Mouse (Mus musculus) midbrain, embryonic 12.5 days (tissue): ENCODE results near the gene Tfdp2. TPM values are rescaled to one million over a fixed set of nuclear protein-coding genes. Genes with fewer than 3 reads are reported as not detected.

Experiments used
- ATAC-seq: fragments of 200-750 bp; cut with Nextera tagmentation; 2 replicates; pipeline ENCODE4 v1.8.0; 2017; ENCODE audit warnings: low read depth, moderate TSS enrichment, moderate library complexity; ENCODE audit not compliant: low FRiP score
- H3K27ac ChIP-seq: fragments of 300-500 bp; sonication (generic); replicated peaks from 2 replicates; pipeline ENCODE4 v1.5.1; 2016; ENCODE audit warnings: mild to moderate bottlenecking
- H3K27me3 ChIP-seq: fragments of 300-500 bp; sonication (generic); 2 replicates; pipeline ENCODE4 v1.6.1; 2016; ENCODE audit warnings: mild to moderate bottlenecking
- H3K36me3 ChIP-seq: fragments of 300-500 bp; sonication (generic); 2 replicates; pipeline ENCODE4 v1.6.1; 2016
- H3K4me1 ChIP-seq: fragments of 300-500 bp; sonication (generic); 2 replicates; pipeline ENCODE4 v1.6.1; 2016
- H3K4me2 ChIP-seq: fragments of 300-500 bp; sonication (generic); replicated peaks from 2 replicates; pipeline ENCODE4 v1.6.1; 2016; ENCODE audit warnings: mild to moderate bottlenecking, moderate library complexity
- H3K4me3 ChIP-seq: fragments of 300-500 bp; sonication (generic); 2 replicates; pipeline ENCODE4 v1.5.1; 2016; ENCODE audit warnings: mild to moderate bottlenecking
- H3K9ac ChIP-seq: fragments of 300-500 bp; sonication (generic); replicated peaks from 2 replicates; pipeline ENCODE4 v1.6.1; 2016; ENCODE audit warnings: mild to moderate bottlenecking, moderate library complexity
- H3K9me3 ChIP-seq: fragments of 300-500 bp; sonication (generic); 2 replicates; pipeline ENCODE4 v1.6.1; 2016; ENCODE audit warnings: mild to moderate bottlenecking
- WGBS: fragments of 180-500 bp; shearing (Covaris S2); methylation state at CpG from one replicate; pipeline ENCODE4 v1.1.7; 2016; 5-methylcytosine and 5-hydroxymethylcytosine counted together
- polyA plus RNA-seq: library from polyadenylated mRNA; unstranded; fragments of >200 nt; fragmentation: Nextera tagmentation; extraction: Ambion mirVana; gene quantifications from 2 replicates; pipeline ENCODE4 v1.2.1, GENCODE M21; 2016

Tfdp2 gene
- polyA plus RNA-seq, 1 experiment from 2014 or later = 124 TPM

DNA sequence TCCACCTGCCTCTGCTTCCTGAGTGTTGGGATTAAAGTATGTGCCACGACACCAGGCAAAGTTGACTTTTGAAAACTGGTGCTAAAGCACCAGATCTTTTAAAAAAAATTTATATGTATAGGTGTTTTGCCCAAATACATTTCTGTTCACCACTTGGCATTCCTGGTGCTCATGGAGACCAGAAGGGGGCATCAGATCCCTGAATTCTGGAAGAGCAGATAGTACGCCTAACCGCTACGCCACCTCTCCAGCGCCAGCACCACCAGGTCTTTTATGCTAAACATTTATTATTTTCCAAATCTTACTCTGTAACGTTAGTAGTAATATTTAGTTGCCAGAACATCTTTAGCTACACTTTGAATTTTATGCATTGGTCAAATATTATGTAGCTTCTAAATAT, 65.9 kb downstream of the Tfdp2 start:
- 95% methylated on average over 6 of the region's 6 CpGs for WGBS
- H3K27ac ChIP-seq = no peak overlapping the region
- peak overlapping the region; percentile 54 for H3K4me2 ChIP-seq
- H3K4me3 ChIP-seq = 0 out of 2 replicates have a peak overlapping the region, but pooled peaks have one; percentile 4
- H3K9ac ChIP-seq = no peak overlapping the region
- no peaks in the 10 kb centered on the region for H3K27me3 ChIP-seq
- H3K9me3 ChIP-seq = no peaks in the 10 kb centered on the region
- H3K36me3 ChIP-seq = no peaks in the 10 kb centered on the region
- no peak for ATAC-seq
- H3K4me1 ChIP-seq = peaks cover 11% of the 10 kb centered on the region

DNA sequence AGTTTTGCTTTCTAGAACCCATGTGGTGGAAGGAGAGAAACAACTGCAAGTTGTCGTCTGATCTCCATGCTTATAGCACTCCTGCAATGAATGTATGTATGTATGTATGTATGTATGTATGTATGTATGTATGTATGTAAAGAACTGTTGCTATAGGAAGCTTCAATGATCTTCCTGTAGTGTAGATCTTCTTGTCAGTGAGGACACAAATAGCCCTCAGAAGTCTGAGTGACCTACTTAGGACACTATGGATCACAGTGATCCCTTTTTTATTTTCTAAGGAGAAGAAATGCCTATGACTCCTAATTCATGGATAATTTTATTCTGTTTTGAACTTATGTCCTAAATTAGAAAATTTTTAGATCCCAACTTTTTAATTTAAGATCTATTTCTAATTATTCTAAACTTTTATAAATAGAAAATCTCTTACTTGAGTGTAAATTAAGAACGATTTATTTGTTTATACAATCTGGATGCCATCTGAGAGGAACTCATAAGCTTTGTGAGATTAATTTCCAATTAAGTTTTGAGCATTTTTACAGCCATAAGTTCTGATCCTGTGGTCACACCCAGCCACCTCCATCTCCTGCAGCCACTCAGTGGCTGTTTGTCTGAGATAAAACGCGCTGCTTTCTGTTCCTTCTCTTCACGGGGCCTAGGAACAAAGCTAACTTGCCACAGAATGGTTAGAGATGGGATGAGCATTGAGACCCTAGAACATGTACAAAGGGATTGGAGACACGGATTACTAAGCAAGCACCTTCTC, 70.9 kb downstream of the Tfdp2 start:
- H3K36me3 ChIP-seq = no peaks in the 10 kb centered on the region
- no peaks in the 10 kb centered on the region; the same call in 1 of the 2 replicates for H3K4me1 ChIP-seq
- no peaks in the 10 kb centered on the region for H3K9me3 ChIP-seq
- no peak overlapping the region for H3K9ac ChIP-seq
- H3K27me3 ChIP-seq = no peaks in the 10 kb centered on the region
- 82% methylated on average over 6 of the region's 6 CpGs for WGBS
- ATAC-seq = no peak
- no peak overlapping the region for H3K4me3 ChIP-seq
- H3K27ac ChIP-seq = no peak overlapping the region
- no peak overlapping the region for H3K4me2 ChIP-seq

DNA sequence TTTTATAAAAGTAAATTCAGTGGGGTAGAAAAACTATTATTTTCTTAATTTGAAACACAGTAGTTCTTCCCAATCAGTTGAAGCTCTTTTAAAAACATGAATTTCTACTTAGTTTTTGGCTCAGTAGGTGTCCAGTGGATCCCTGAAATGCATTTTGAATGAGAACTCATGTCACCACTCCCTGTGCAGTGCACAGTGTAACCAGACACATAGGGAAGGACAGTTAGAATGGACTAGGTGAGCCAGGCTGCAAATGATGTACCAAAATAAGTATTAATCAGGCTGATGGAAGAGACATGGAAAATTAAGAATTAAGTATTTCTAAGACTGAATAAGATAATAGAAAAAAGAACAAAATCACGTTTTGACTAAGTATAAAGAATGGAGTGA, 71.5 kb downstream of the Tfdp2 start:
- Histone ChIP-seq H3K27ac (no peak overlapping the region), H3K27me3 (no peaks in the 10 kb centered on the region), H3K36me3 (no peaks in the 10 kb centered on the region), H3K4me3 (no peak overlapping the region), H3K4me1 (no peaks in the 10 kb centered on the region; the same call in 1 of the 2 replicates), H3K9ac (no peak overlapping the region), H3K4me2 (no peak overlapping the region), H3K9me3 (no peaks in the 10 kb centered on the region)
- ATAC-seq = no peak
- 71% methylated on average over 1 of the region's 1 CpGs for WGBS

DNA sequence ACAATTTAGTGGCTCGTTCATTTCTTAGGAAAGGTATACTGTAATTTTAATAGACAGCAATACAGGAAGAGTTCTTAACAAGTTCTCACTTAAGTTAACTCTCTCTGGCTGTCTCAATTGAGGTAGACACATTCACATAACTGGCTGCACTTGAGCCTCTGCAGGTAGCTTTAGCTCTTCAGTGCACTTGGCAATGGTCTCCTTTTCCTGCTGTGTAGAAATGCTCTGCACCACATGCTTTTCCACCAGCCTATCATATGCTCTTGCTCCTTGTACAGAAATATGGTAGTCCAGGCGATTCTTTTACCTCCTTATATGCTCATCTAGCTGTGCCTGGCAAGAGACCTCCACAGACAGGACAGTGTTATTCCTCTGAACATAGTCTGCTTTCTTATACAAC, 73.7 kb downstream of the Tfdp2 start:
- ATAC-seq = no peak
- H3K27ac ChIP-seq = no peak overlapping the region
- no peak overlapping the region for H3K4me2 ChIP-seq
- H3K9me3 ChIP-seq = no peaks in the 10 kb centered on the region
- 83% methylated on average over 2 of the region's 2 CpGs for WGBS
- H3K36me3 ChIP-seq = peaks cover under 1% of the 10 kb centered on the region; the same call in 1 of the 2 replicates
- H3K9ac ChIP-seq = no peak overlapping the region
- no peak overlapping the region for H3K4me3 ChIP-seq
- H3K27me3 ChIP-seq = no peaks in the 10 kb centered on the region
- no peaks in the 10 kb centered on the region for H3K4me1 ChIP-seq

GRCm38 (mm10) chr9:96275543-96275942, 79.5 kb downstream of the Tfdp2 start:
- H3K27me3 ChIP-seq = no peaks in the 10 kb centered on the region
- no peaks in the 10 kb centered on the region for H3K9me3 ChIP-seq
- no peak overlapping the region for H3K4me3 ChIP-seq
- ATAC-seq = no peak
- peaks cover 23% of the 10 kb centered on the region for H3K36me3 ChIP-seq
- no peak overlapping the region for H3K4me2 ChIP-seq
- H3K27ac ChIP-seq = no peak overlapping the region
- no peaks in the 10 kb centered on the region for H3K4me1 ChIP-seq
- no peak overlapping the region for H3K9ac ChIP-seq

GRCm38 (mm10) chr9:96281497-96281896, 85.4 kb downstream of the Tfdp2 start:
- H3K9ac ChIP-seq = no peak overlapping the region
- no peak for ATAC-seq
- H3K9me3 ChIP-seq = no peaks in the 10 kb centered on the region
- 0 out of 2 replicates have a peak, but pooled peaks cover 10% of the 10 kb centered on the region for H3K36me3 ChIP-seq
- H3K4me3 ChIP-seq = no peak overlapping the region
- H3K27me3 ChIP-seq = no peaks in the 10 kb centered on the region
- H3K27ac ChIP-seq = no peak overlapping the region
- no peaks in the 10 kb centered on the region for H3K4me1 ChIP-seq
- no peak overlapping the region for H3K4me2 ChIP-seq
- 63% methylated on average over 3 of the region's 3 CpGs for WGBS

GRCm38 (mm10) chr9:96282082-96282481, 86.0 kb downstream of the Tfdp2 start:
- no peaks in the 10 kb centered on the region for H3K4me1 ChIP-seq
- no peak overlapping the region for H3K4me2 ChIP-seq
- no peaks in the 10 kb centered on the region for H3K27me3 ChIP-seq
- peaks cover 14% of the 10 kb centered on the region; the same call in 1 of the 2 replicates for H3K36me3 ChIP-seq
- no peak overlapping the region for H3K4me3 ChIP-seq
- H3K27ac ChIP-seq = no peak overlapping the region
- ATAC-seq = no peak
- H3K9ac ChIP-seq = no peak overlapping the region
- WGBS = 88% methylated on average over 3 of the region's 3 CpGs
- no peaks in the 10 kb centered on the region for H3K9me3 ChIP-seq

- Histone ChIP-seq H3K4me3 (no peak overlapping the region), H3K4me1 (no peaks in the 10 kb centered on the region), H3K4me2 (no peak overlapping the region), H3K36me3 (peaks cover 28% of the 10 kb centered on the region), H3K9me3 (no peaks in the 10 kb centered on the region), H3K9ac (no peak overlapping the region), H3K27ac (no peak overlapping the region), H3K27me3 (no peaks in the 10 kb centered on the region)
- ATAC-seq = no peak
- WGBS = 28% methylated on average over 1 of the region's 1 CpGs
Measured at GRCm38 (mm10) chr9:96284916-96285315, 88.8 kb downstream of the Tfdp2 start.

DNA sequence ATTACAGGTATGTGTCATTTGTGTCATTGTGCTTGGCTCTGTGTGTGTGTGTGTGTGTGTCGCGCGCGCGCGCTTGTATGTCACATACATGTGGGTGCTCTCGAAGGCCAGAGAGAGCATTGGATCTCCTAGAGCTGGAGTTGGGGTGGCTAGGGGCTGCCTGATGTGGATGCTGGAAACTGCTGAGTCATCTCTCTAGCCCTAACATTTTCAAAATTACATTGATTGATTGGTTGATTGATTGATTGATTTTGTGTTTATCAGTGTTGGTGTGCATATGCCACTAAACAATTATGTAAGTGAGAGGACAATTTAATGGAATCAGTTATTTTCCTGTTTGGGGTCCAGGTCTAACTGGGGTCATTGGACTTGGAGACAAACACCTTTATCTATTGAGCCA, 96.1 kb downstream of the Tfdp2 start:
- H3K9ac ChIP-seq = no peak overlapping the region
- H3K4me1 ChIP-seq = no peaks in the 10 kb centered on the region
- peaks cover 56% of the 10 kb centered on the region for H3K36me3 ChIP-seq
- H3K9me3 ChIP-seq = no peaks in the 10 kb centered on the region
- H3K4me2 ChIP-seq = no peak overlapping the region
- no peak overlapping the region for H3K27ac ChIP-seq
- H3K27me3 ChIP-seq = no peaks in the 10 kb centered on the region
- H3K4me3 ChIP-seq = no peak overlapping the region
- ATAC-seq = no peak
- 98% methylated on average over 7 of the region's 7 CpGs for WGBS

GRCm38 (mm10) chr9:96299324-96300008, 103.4 kb downstream of the Tfdp2 start:
- Histone ChIP-seq H3K4me3 (no peak overlapping the region), H3K27ac (no peak overlapping the region), H3K9me3 (no peaks in the 10 kb centered on the region), H3K4me2 (no peak overlapping the region), H3K27me3 (no peaks in the 10 kb centered on the region), H3K36me3 (peaks cover 83% of the 10 kb centered on the region), H3K9ac (no peak overlapping the region), H3K4me1 (no peaks in the 10 kb centered on the region)
- WGBS = 96% methylated on average over 3 of the region's 3 CpGs
- ATAC-seq = no peak

- ATAC-seq = no peak
- 62% methylated on average over 3 of the region's 3 CpGs for WGBS
Measured at GRCm38 (mm10) chr9:96308816-96309215, 112.7 kb downstream of the Tfdp2 start.

GRCm38 (mm10) chr9:96312074-96312473, 116.0 kb downstream of the Tfdp2 start:
- Histone ChIP-seq H3K9ac (no peak overlapping the region), H3K27ac (no peak overlapping the region), H3K4me1 (no peaks in the 10 kb centered on the region), H3K4me2 (no peak overlapping the region), H3K4me3 (no peak overlapping the region), H3K27me3 (no peaks in the 10 kb centered on the region), H3K36me3 (peaks cover 86% of the 10 kb centered on the region), H3K9me3 (no peaks in the 10 kb centered on the region)
- WGBS = 90% methylated on average over 3 of the region's 3 CpGs
- ATAC-seq = no peak

More at GRCm38 (mm10) chr9:96308816-96309215, 112.7 kb downstream of the Tfdp2 start:
- no peak overlapping the region for H3K4me2 ChIP-seq
- no peaks in the 10 kb centered on the region for H3K27me3 ChIP-seq
- H3K36me3 ChIP-seq = peaks cover 85% of the 10 kb centered on the region
- no peak overlapping the region for H3K4me3 ChIP-seq
- no peaks in the 10 kb centered on the region for H3K9me3 ChIP-seq
- no peaks in the 10 kb centered on the region for H3K4me1 ChIP-seq
- no peak overlapping the region for H3K27ac ChIP-seq
- H3K9ac ChIP-seq = no peak overlapping the region
